Mouse (Mus musculus): ENCODE measurements around the gene Ndufa11. TPM values are rescaled to one million over a fixed set of nuclear protein-coding genes. Genes with fewer than 3 reads are reported as not detected.
A peak's percentile ranks its signal among the peaks of the same experiment; 100 is the strongest.

Ndufa11 gene
- polyA plus RNA-seq, 1 experiment from 2014 or later, result 352 TPM

DNA sequence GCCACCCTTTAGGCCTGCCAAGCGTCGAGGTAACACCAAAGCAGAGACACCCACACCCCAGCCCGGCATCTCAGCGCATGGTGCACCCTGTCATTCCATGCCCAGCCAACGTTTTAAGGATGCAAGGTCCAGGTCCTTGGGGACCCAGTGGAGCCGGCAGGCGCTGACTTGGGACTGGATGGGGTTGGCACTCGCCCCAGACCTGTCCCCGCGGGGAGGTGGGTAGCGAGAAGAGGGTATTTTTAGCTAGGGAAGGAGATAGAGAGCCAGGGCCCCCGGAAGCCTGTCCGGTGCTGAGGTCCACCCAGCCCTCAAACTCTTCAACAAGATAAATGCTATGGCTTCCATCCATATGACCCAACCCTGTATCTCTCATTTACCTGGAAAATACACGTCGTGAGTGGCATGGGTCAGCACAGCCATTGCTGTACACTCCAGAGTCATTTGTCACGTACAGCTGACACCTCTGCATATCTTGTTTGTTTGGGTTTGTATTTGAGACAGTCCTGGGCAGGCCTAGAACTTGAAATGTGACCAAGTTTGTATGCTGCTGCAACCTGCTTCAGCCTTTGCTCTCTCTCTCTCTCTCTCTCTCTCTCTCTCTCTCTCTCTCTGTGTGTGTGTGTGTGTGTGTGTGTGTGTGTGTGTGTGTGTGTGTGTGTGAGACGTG is 22.7 kb downstream of the Ndufa11 start:
- H3K4me2 ChIP-seq (ENCODE audit: low read depth, low read length), result no peak overlapping the region
- H3K36me3 ChIP-seq (replicated peaks; ENCODE audit: control insufficient read depth, insufficient read depth, low read depth, low read length), result no peaks in the 10 kb centered on the region
- no peak overlapping the region for H3K27ac ChIP-seq (replicated peaks; ENCODE audit: low read depth, low read length)
- H3K27me3 ChIP-seq (ENCODE audit: control insufficient read depth, insufficient read depth, low read length), result no peaks in the 10 kb centered on the region
- no peak for ATAC-seq (replicated peaks; ENCODE audit: insufficient number of reproducible peaks, low FRiP score, low TSS enrichment, low read depth)
- H3K9ac ChIP-seq (replicated peaks; ENCODE audit: low read length), result no peak overlapping the region
- no peak for DNase-seq (ENCODE audit: low spot score)
- H3K9me3 ChIP-seq (replicated peaks; ENCODE audit: control insufficient read depth, low read length), result no peaks in the 10 kb centered on the region
- no peak overlapping the region for H3K4me3 ChIP-seq (ENCODE audit: low read depth, low read length)
- 85% methylated on average over 17 of the region's 17 CpGs for WGBS
- no peaks in the 10 kb centered on the region for H3K4me1 ChIP-seq (ENCODE audit: control insufficient read depth, insufficient read depth, low read length)

DNA sequence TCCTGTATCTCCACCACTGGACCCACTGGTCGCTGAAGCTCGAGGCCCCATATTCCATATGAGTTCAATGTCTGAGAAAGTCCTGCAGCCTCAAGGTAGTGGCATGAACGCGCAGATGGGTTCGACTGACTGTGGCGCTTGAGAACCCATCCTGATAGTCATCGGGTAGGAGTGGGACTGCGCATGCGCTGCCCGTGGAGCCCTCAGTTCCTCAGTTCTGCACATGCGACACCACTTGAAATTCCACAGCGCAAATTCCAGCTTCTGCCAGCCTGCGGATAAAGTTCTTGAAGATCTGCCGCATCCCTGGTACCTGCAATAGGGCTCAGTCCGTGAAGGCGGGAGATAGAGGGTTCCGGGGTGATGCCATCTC is 23.2 kb downstream of the Ndufa11 start:
- H3K27ac ChIP-seq (replicated peaks; ENCODE audit: low read depth, low read length), result no peak overlapping the region
- no peak for DNase-seq (ENCODE audit: low spot score)
- no peaks in the 10 kb centered on the region for H3K36me3 ChIP-seq (replicated peaks; ENCODE audit: control insufficient read depth, insufficient read depth, low read depth, low read length)

DNA sequence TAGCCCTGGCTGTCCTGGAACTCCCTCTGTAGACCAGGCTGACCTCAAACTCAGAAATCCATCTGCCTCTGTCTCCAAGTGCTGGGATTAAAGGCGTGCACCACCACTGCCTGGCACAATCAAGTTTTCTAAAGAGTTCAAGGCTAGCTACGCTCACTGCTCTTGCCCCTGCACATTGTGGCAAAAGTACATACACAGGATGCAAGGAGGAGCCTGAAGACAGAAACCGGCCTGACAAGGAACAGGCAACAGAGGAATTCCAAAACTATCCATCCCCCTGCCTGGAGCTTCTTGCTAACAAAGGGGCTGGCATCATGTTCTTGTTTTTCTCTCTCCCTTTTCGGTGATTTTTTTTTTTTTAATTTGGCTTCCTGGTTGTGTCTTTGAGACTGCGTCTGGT is 26.6 kb downstream of the Ndufa11 start:
- H3K9ac ChIP-seq (replicated peaks; ENCODE audit: low read length), result no peak overlapping the region
- H3K4me2 ChIP-seq (ENCODE audit: low read depth, low read length), result no peak overlapping the region
- ATAC-seq (replicated peaks; ENCODE audit: insufficient number of reproducible peaks, low FRiP score, low TSS enrichment, low read depth), result no peak
- no peaks in the 10 kb centered on the region for H3K27me3 ChIP-seq (ENCODE audit: control insufficient read depth, insufficient read depth, low read length)
- no peak overlapping the region for H3K4me3 ChIP-seq (ENCODE audit: low read depth, low read length)
- no peaks in the 10 kb centered on the region for H3K9me3 ChIP-seq (replicated peaks; ENCODE audit: control insufficient read depth, low read length)
- H3K27ac ChIP-seq (replicated peaks; ENCODE audit: low read depth, low read length), result no peak overlapping the region
- H3K36me3 ChIP-seq (replicated peaks; ENCODE audit: control insufficient read depth, insufficient read depth, low read depth, low read length), result no peaks in the 10 kb centered on the region
- H3K4me1 ChIP-seq (ENCODE audit: control insufficient read depth, insufficient read depth, low read length), result no peaks in the 10 kb centered on the region
- WGBS, result 58% methylated on average over 5 of the region's 5 CpGs
- peak; percentile 33 for DNase-seq (ENCODE audit: low spot score)

More for the DNA sequence above, 23.2 kb downstream of the Ndufa11 start:
- no peak overlapping the region for H3K4me3 ChIP-seq (ENCODE audit: low read depth, low read length)
- H3K4me2 ChIP-seq (ENCODE audit: low read depth, low read length), result no peak overlapping the region
- no peaks in the 10 kb centered on the region for H3K27me3 ChIP-seq (ENCODE audit: control insufficient read depth, insufficient read depth, low read length)
- 75% methylated on average over 17 of the region's 17 CpGs for WGBS
- no peak overlapping the region for H3K9ac ChIP-seq (replicated peaks; ENCODE audit: low read length)
- H3K9me3 ChIP-seq (replicated peaks; ENCODE audit: control insufficient read depth, low read length), result no peaks in the 10 kb centered on the region
- H3K4me1 ChIP-seq (ENCODE audit: control insufficient read depth, insufficient read depth, low read length), result no peaks in the 10 kb centered on the region
- ATAC-seq (replicated peaks; ENCODE audit: insufficient number of reproducible peaks, low FRiP score, low TSS enrichment, low read depth), result no peak

DNA sequence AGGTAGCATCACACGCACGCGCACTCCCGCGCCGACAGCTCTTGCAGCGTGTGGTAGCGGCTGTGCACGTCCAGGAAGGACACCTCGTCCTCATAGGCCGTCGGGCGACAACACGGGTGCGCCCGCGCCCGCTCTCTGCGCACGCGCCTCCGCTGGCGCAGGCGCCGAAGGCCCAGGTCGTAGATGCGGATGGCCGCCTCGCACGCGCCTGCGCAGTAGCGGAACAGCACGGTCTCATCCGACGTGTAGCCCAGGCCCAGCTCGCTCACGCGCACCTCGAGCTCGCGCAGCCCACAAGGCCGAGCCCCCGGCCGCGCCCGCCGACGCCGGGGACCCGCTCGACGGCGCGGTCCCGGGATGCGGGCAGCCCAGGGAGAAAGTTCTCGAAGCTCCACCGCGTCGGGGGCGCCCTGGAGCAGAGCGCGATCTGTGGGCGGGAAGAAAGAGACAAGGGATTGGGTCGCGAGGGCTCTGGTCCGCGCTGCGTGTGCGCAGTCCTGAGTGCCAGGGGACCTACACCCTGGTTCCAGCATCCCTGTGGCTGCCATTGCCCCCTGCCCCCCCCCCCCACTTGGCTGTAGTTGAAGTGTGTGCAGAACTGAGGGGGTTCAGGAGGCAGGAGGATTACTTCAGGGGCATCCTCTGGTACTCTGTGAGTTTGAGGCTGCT is 34.0 kb downstream of the Ndufa11 start:
- peak; percentile 56; the same call in 1 of the 2 replicates for ATAC-seq (replicated peaks; ENCODE audit: insufficient number of reproducible peaks, low FRiP score, low TSS enrichment, low read depth)
- Histone ChIP-seq H3K4me3 (ENCODE audit: low read depth, low read length) (peak overlapping the region; percentile 10; the same call in 1 of the 2 replicates), H3K4me2 (ENCODE audit: low read depth, low read length) (peak overlapping the region; percentile 37), H3K27ac (replicated peaks; ENCODE audit: low read depth, low read length) (no peak overlapping the region), H3K36me3 (replicated peaks; ENCODE audit: control insufficient read depth, insufficient read depth, low read depth, low read length) (no peaks in the 10 kb centered on the region), H3K4me1 (ENCODE audit: control insufficient read depth, insufficient read depth, low read length) (no peaks in the 10 kb centered on the region; the same call in 1 of the 2 replicates), H3K27me3 (ENCODE audit: control insufficient read depth, insufficient read depth, low read length) (peaks cover 54% of the 10 kb centered on the region), H3K9ac (replicated peaks; ENCODE audit: low read length) (peak overlapping the region; percentile 39), H3K9me3 (replicated peaks; ENCODE audit: control insufficient read depth, low read length) (no peaks in the 10 kb centered on the region)
- peak; percentile 73 for DNase-seq (ENCODE audit: low spot score)
- 26% methylated on average over 67 of the region's 71 CpGs for WGBS

- DNase-seq (ENCODE audit: low spot score), result no peak
- Histone ChIP-seq H3K9me3 (replicated peaks; ENCODE audit: control insufficient read depth, low read length) (no peaks in the 10 kb centered on the region), H3K27me3 (ENCODE audit: control insufficient read depth, insufficient read depth, low read length) (peaks cover 65% of the 10 kb centered on the region), H3K4me3 (ENCODE audit: low read depth, low read length) (no peak overlapping the region), H3K9ac (replicated peaks; ENCODE audit: low read length) (no peak overlapping the region), H3K27ac (replicated peaks; ENCODE audit: low read depth, low read length) (no peak overlapping the region), H3K36me3 (replicated peaks; ENCODE audit: control insufficient read depth, insufficient read depth, low read depth, low read length) (no peaks in the 10 kb centered on the region), H3K4me1 (ENCODE audit: control insufficient read depth, insufficient read depth, low read length) (peaks cover 6% of the 10 kb centered on the region), H3K4me2 (ENCODE audit: low read depth, low read length) (no peak overlapping the region)
- no peak for ATAC-seq (replicated peaks; ENCODE audit: insufficient number of reproducible peaks, low FRiP score, low TSS enrichment, low read depth)
- 22% methylated on average over 15 of the region's 15 CpGs for WGBS
These were observed 35.9 kb downstream of the Ndufa11 start for GRCm38 (mm10) chr17:56753452-56753851.

DNA sequence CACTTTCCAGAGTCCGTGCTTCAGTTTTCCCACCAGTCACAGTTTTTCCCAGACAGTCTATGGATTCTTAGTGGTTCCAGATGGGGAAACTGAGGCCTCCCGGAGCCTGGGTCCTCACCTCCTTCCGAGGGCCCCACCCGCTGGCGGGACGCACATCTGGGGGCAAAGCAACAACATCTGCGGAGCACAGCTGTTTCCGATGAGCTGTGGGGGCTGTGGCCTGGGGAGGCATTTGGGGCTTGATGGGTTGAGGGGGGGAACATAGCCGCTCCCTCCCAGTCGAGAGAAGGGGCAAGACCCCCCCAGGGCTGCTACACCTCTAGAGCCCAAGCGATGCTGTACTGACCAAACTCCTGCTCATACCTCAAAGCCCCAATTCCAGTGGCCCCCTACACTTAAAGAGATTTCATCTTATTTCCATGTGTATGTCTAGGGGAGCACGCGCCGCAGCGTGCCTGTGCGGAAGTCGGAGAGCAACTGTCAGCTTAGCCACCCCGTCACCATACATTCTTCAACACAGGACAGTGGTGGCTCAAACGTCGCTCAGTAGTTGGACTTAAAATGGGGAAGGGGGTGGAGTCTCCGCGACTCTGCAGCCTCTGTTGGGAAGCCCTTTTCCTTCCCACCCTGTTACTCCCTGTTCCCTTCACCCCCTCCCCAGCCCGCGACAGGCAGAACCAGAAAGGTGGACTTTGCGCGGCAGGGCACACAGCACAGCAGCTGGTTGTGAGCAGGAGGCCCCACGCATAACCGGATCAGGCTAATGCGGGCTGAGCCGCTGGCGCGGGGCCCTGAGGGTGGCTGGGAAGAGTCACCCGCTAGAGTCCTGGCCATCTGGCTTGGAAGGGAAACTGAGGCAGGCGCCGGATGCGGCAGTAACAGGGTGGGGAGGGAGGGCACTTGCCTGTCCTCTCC is 37.0 kb downstream of the Ndufa11 start:
- Histone ChIP-seq H3K36me3 (replicated peaks; ENCODE audit: control insufficient read depth, insufficient read depth, low read depth, low read length) (no peaks in the 10 kb centered on the region), H3K9me3 (replicated peaks; ENCODE audit: control insufficient read depth, low read length) (no peaks in the 10 kb centered on the region), H3K4me1 (ENCODE audit: control insufficient read depth, insufficient read depth, low read length) (peaks cover 6% of the 10 kb centered on the region), H3K9ac (replicated peaks; ENCODE audit: low read length) (no peak overlapping the region), H3K27ac (replicated peaks; ENCODE audit: low read depth, low read length) (no peak overlapping the region), H3K4me2 (ENCODE audit: low read depth, low read length) (no peak overlapping the region), H3K4me3 (ENCODE audit: low read depth, low read length) (no peak overlapping the region), H3K27me3 (ENCODE audit: control insufficient read depth, insufficient read depth, low read length) (peaks cover 65% of the 10 kb centered on the region)
- DNase-seq (ENCODE audit: low spot score), result no peak
- no peak for ATAC-seq (replicated peaks; ENCODE audit: insufficient number of reproducible peaks, low FRiP score, low TSS enrichment, low read depth)
- 11% methylated on average over 36 of the region's 36 CpGs for WGBS

- Histone ChIP-seq H3K4me1 (ENCODE audit: control insufficient read depth, insufficient read depth, low read length) (peaks cover 6% of the 10 kb centered on the region), H3K36me3 (replicated peaks; ENCODE audit: control insufficient read depth, insufficient read depth, low read depth, low read length) (no peaks in the 10 kb centered on the region)
These were observed 39.3 kb downstream of the Ndufa11 start for GRCm38 (mm10) chr17:56756703-56757399.

More at GRCm38 (mm10) chr17:56756703-56757399, 39.3 kb downstream of the Ndufa11 start:
- Histone ChIP-seq H3K9me3 (replicated peaks; ENCODE audit: control insufficient read depth, low read length) (no peaks in the 10 kb centered on the region), H3K27ac (replicated peaks; ENCODE audit: low read depth, low read length) (no peak overlapping the region), H3K27me3 (ENCODE audit: control insufficient read depth, insufficient read depth, low read length) (peaks cover 56% of the 10 kb centered on the region), H3K9ac (replicated peaks; ENCODE audit: low read length) (peak overlapping the region; percentile 54), H3K4me3 (ENCODE audit: low read depth, low read length) (peak overlapping the region; percentile 47), H3K4me2 (ENCODE audit: low read depth, low read length) (peak overlapping the region; percentile 97)
- WGBS, result 2% methylated on average over 50 of the region's 51 CpGs
- ATAC-seq (replicated peaks; ENCODE audit: insufficient number of reproducible peaks, low FRiP score, low TSS enrichment, low read depth) (peak; percentile 5; the same call in 1 of the 2 replicates), DNase-seq (ENCODE audit: low spot score) (peak; percentile 29)

All from embryonic facial prominence, embryonic 11.5 days (tissue).